Mouse (Mus musculus) heart, postnatal 0 days (tissue): Measurements from ENCODE around the gene Fsd1l. TPM values are rescaled to one million over a fixed set of nuclear protein-coding genes. Genes with fewer than 3 reads are reported as not detected.
A peak's percentile ranks its signal among the peaks of the same experiment; 100 is the strongest.

ENCODE experiments used
- ATAC-seq: fragments of 200-750 bp; cut with Nextera tagmentation; 2 replicates; pipeline ENCODE4 v1.8.0; 2017; ENCODE audit warnings: low read depth, moderate number of reproducible peaks, moderate library complexity; ENCODE audit not compliant: insufficient read depth
- DNase-seq: peaks from one replicate; pipeline ENCODE4 v3.0.0-alpha.2; 2016; ENCODE audit warnings: low spot score
- H3K27ac ChIP-seq: fragments of 300-500 bp; sonication (generic); 2 replicates; pipeline ENCODE4 v1.5.1; 2014; ENCODE audit warnings: low read depth, mild to moderate bottlenecking
- H3K27me3 ChIP-seq: fragments of 300-500 bp; sonication (generic); 2 replicates; pipeline ENCODE4 v1.6.1; 2014; ENCODE audit warnings: low read length, mixed read lengths; ENCODE audit not compliant: control insufficient read depth, insufficient read depth
- H3K36me3 ChIP-seq: fragments of 300-500 bp; sonication (generic); replicated peaks from 2 replicates; pipeline ENCODE4 v1.6.1; 2014; ENCODE audit warnings: low read length, mixed read lengths; ENCODE audit not compliant: control insufficient read depth, insufficient read depth
- H3K4me1 ChIP-seq: fragments of 300-500 bp; sonication (generic); 2 replicates; pipeline ENCODE4 v1.6.1; 2014; ENCODE audit warnings: antibody characterized with exemption; ENCODE audit not compliant: control insufficient read depth, insufficient read depth
- H3K4me2 ChIP-seq: fragments of 300-500 bp; sonication (generic); 2 replicates; pipeline ENCODE4 v1.6.1; 2014; ENCODE audit warnings: low read depth, mild to moderate bottlenecking, low read length, moderate library complexity
- H3K4me3 ChIP-seq: fragments of 300-500 bp; sonication (generic); 2 replicates; pipeline ENCODE4 v1.5.1; 2014; ENCODE audit warnings: low read depth, low read length
- H3K9ac ChIP-seq: fragments of 300-500 bp; sonication (generic); replicated peaks from 2 replicates; pipeline ENCODE4 v1.6.1; 2014; ENCODE audit warnings: low read depth, low read length, mixed read lengths
- H3K9me3 ChIP-seq: fragments of 300-500 bp; sonication (generic); replicated peaks from 2 replicates; pipeline ENCODE4 v1.6.1; 2016; ENCODE audit warnings: low read length; ENCODE audit not compliant: control insufficient read depth
- CTCF ChIP-seq: IDR thresholded peaks from 2 replicates; pipeline ENCODE4 v1.5.1; 2016; ENCODE audit warnings: antibody characterized with exemption, control low read depth, low read depth
- EP300 ChIP-seq: IDR thresholded peaks from 2 replicates; pipeline ENCODE4 v1.6.1; 2016; ENCODE audit warnings: antibody characterized with exemption, low read depth
- WGBS: fragments of 180-500 bp; shearing (Covaris S2); extraction: QIAGEN DNeasy Blood & Tissue Kit; methylation state at CpG from one replicate; pipeline ENCODE4 v1.1.7; 2014; 5-methylcytosine and 5-hydroxymethylcytosine counted together
- polyA plus RNA-seq: library from polyadenylated mRNA; unstranded; fragments of >200 nt; fragmentation: Nextera tagmentation; extraction: Ambion mirVana; gene quantifications from 2 replicates; pipeline ENCODE4 v1.2.1, GENCODE M21; 2015
- total RNA-seq: library from RNA; depleted of rRNA; stranded (reverse); fragments of >200 nt; gene quantifications from 2 replicates; pipeline ENCODE4 v1.2.3, GENCODE M21; 2014; ENCODE audit warnings: low replicate concordance

The Fsd1l gene
- total and polyA plus RNA-seq, 2 experiments from 2014 or later, result 6.3 to 7.0 TPM

GRCm38 (mm10) chr4:53710021-53710420, 78.8 kb downstream of the Fsd1l start:
- DNase-seq (no peak), ATAC-seq (no peak)
- Histone ChIP-seq H3K27ac (no peak overlapping the region), H3K9ac (no peak overlapping the region), H3K4me3 (no peak overlapping the region), H3K36me3 (no peaks in the 10 kb centered on the region), H3K9me3 (no peaks in the 10 kb centered on the region), H3K4me1 (peaks cover 3% of the 10 kb centered on the region; the same call in 1 of the 2 replicates), H3K27me3 (no peaks in the 10 kb centered on the region), H3K4me2 (no peak overlapping the region)
- 86% methylated on average over 2 of the region's 2 CpGs for WGBS
- TF ChIP-seq EP300, result no peak
- no peak for TF ChIP-seq CTCF

DNA sequence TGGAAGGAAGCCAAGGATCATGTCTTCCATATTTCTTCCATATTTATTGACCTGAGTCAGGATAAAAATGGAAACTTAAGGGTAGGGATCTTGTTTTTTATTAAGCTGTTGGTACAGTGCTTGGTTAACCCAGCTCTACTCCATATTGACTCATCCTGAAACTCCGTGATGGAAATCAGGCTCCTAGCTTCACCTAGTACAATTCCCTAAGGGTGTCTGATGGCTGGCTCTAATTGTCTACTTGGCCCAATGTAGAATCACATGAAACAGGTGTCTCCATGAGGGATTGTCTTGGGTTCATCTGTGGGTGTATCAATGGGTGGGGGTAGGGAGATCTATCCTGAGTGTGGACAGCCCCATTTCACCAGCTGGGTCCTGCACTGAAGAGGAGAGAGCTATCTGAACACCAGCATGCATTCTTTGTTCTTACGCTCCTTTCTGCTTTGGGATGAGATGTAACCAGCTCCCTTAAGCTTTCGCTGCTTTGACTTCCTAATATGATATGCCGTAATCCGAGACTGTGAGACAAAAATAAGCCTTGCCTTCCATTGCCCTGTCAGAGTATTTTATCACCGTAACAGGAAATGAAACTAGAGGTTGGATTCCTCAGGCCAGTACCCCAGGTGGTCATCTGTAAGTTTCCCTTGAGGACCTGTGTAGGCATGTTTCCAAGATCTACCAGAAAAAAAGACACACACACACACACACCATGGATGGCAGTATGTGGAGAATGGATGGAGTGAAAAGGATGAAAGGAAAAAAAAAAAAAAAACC, 79.5 kb downstream of the Fsd1l start:
- Histone ChIP-seq H3K4me2 (no peak overlapping the region), H3K9ac (no peak overlapping the region), H3K36me3 (no peaks in the 10 kb centered on the region), H3K27me3 (no peaks in the 10 kb centered on the region), H3K4me1 (peaks cover 4% of the 10 kb centered on the region; the same call in 1 of the 2 replicates), H3K27ac (no peak overlapping the region), H3K4me3 (no peak overlapping the region), H3K9me3 (no peaks in the 10 kb centered on the region)
- DNase-seq (no peak), ATAC-seq (no peak)
- 59% methylated on average over 6 of the region's 6 CpGs for WGBS
- TF ChIP-seq CTCF (no peak), EP300 (no peak)

DNA sequence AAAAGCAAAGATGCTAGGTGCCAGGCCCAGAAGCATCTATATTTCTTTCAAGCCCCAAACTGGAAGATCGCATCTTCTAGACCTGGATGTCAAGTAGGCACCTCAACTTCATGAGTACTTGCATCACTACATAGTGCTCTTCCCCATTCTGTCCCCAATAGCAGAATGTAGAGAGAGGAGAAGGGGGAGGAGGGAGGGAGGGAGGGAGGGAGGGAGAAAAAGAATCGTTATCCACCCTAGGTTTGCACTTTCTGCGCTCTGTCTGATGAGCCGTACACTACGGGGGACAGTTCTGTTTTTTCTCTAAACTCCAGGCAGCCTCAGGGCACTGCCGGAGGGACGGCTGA, 82.4 kb downstream of the Fsd1l start, which contains the start of gene Fktn:
Gene Fktn (plus strand): TSS at position 295 of the 347 bp plus-strand sequence.
- ATAC-seq (peak; percentile 37), DNase-seq (no peak)
- Histone ChIP-seq H3K27ac (peak within 1 kb of the TSS; percentile 75), H3K9ac (peak within 1 kb of the TSS; percentile 65), H3K4me2 (peak within 1 kb of the TSS; percentile 96), H3K36me3 (no peaks in the 10 kb centered on the region), H3K4me1 (peaks cover 4% of the 10 kb centered on the region; the same call in 1 of the 2 replicates), H3K4me3 (peak within 1 kb of the TSS; percentile 70), H3K9me3 (no peaks in the 10 kb centered on the region), H3K27me3 (no peaks in the 10 kb centered on the region)
- TF ChIP-seq EP300, result no peak
- no peak for TF ChIP-seq CTCF
- 8% methylated on average over 7 of the region's 7 CpGs for WGBS

DNA sequence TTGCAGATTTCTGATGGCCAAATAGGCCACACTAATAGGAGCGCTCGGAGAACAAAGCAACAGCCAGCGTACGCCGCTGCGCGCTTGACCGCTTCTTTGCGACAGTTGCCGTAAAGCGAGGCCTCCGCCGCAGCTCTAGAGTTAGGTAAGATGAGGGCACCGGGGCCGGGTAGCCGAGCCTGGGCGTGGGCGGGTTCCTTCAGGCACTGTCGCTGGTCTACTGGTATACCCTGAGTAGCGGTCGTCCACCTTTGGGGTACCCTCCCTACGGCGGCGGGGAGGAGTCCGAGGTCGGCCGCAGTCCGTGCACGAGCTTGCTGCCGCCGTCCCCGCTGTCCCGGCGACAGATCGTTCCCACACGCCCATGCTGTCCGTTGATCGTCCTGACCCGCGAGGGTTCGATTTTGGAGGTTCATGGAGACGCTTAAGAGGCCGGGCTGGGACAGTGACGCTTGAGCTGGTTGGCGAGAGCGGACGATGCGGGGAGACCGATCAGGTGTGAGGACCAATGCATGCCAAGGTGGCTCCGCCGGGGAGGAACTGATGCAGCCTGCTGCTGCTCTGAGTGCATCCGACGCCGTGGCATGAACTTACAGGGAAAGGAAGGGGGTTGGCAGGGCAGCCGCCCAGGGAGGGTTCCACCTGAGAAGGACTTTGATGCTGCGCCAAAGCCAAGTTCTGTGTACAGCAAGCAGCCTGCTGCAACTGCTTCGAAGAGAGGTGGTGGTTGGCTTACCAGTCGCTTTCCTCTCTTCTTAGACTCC, 83.0 kb downstream of the Fsd1l start:
- WGBS, result 9% methylated on average over 58 of the region's 58 CpGs
- Histone ChIP-seq H3K9ac (peak overlapping the region; percentile 65), H3K4me1 (peaks cover 4% of the 10 kb centered on the region; the same call in 1 of the 2 replicates), H3K36me3 (no peaks in the 10 kb centered on the region), H3K4me3 (peak overlapping the region; percentile 70), H3K4me2 (peak overlapping the region; percentile 96), H3K27ac (peak overlapping the region; percentile 75), H3K9me3 (no peaks in the 10 kb centered on the region), H3K27me3 (no peaks in the 10 kb centered on the region)
- no peak for TF ChIP-seq EP300
- no peak for TF ChIP-seq CTCF
- peak; percentile 90 for ATAC-seq
- DNase-seq, result peak; percentile 89

GRCm38 (mm10) chr4:53715977-53716376, 84.7 kb downstream of the Fsd1l start:
- no peak for DNase-seq

More at GRCm38 (mm10) chr4:53715977-53716376, 84.7 kb downstream of the Fsd1l start:
- Histone ChIP-seq H3K9ac (no peak overlapping the region), H3K4me3 (no peak overlapping the region), H3K4me1 (peaks cover 4% of the 10 kb centered on the region; the same call in 1 of the 2 replicates), H3K27ac (no peak overlapping the region), H3K27me3 (no peaks in the 10 kb centered on the region), H3K4me2 (no peak overlapping the region), H3K36me3 (no peaks in the 10 kb centered on the region), H3K9me3 (no peaks in the 10 kb centered on the region)
- ATAC-seq, result no peak
- TF ChIP-seq CTCF (peak; percentile 14; the same call in 1 of the 2 replicates), EP300 (no peak)
